Mouse (Mus musculus): ENCODE results near the gene Ppp1r27. TPM values are rescaled to one million over a fixed set of nuclear protein-coding genes. Genes with fewer than 3 reads are reported as not detected.
"Not testable (repeated sequence)": the region's sequence is repeated elsewhere in the genome, so short reads cannot be mapped to it uniquely, and the experiment has no call there.

Gene Ppp1r27
- polyA plus RNA-seq, 1 experiment from 2014 or later = 8.5 TPM

DNA sequence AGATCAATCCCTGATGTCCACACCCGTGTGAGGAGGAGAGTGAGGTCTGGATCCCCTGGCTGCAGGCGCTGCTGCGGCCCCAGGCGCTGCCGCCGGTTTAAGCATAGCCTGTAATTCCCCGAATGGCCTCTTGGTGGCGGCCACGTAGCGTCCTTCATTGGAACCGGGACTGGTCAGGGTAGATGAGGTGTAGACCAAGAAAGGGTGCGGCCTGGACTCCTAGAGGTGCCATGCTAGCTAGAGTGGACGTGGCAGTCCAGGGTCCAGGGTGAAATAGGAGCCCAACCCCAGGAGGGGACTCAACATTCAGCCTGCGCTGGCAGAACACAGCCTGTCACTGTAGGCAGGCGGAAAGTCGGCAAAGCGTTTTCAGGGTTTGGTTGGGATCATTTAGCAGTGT lies 35.3 kb downstream of the Ppp1r27 start:
- Histone ChIP-seq H3K4me2 (ENCODE audit: low read depth, low read length) (no peak overlapping the region), H3K4me3 (ENCODE audit: low read length) (no peak overlapping the region), H3K36me3 (ENCODE audit: control insufficient read depth, insufficient read depth) (no peaks in the 10 kb centered on the region), H3K9me3 (replicated peaks; ENCODE audit: control insufficient read depth, low read length) (no peaks in the 10 kb centered on the region), H3K27ac (ENCODE audit: low read length) (no peak overlapping the region), H3K4me1 (ENCODE audit: control insufficient read depth, insufficient read depth, low read length) (peaks cover 8% of the 10 kb centered on the region), H3K9ac (ENCODE audit: low read length) (no peak overlapping the region), H3K27me3 (ENCODE audit: control insufficient read depth, insufficient read depth, low read length) (no peaks in the 10 kb centered on the region)
- 17% methylated on average over 17 of the region's 17 CpGs for WGBS
- 0 out of 2 replicates have a peak, but pooled peaks have one; percentile 11 for ATAC-seq (replicated peaks; ENCODE audit: extremely low read depth, insufficient read depth, low FRiP score)

DNA sequence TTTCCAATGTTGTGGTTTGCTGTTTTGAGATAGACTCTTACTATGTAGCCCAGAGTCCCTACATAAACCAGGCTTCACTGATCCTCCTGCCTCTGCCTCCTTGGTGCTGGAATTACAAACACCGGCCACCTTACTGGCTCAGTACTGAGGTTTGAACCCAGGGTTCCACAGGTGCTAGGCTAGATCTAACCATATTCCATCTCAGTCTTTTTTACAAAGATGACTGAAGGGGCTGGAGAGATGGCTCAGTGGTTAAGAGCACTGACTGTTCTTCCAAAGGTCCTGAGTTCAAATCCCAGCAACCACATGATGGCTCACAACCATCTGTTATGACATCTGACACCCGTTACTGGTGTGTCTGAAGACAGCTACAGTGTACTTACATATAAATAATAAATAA lies 36.7 kb downstream of the Ppp1r27 start:
- ATAC-seq (replicated peaks; ENCODE audit: extremely low read depth, insufficient read depth, low FRiP score) = not testable (repeated sequence)

DNA sequence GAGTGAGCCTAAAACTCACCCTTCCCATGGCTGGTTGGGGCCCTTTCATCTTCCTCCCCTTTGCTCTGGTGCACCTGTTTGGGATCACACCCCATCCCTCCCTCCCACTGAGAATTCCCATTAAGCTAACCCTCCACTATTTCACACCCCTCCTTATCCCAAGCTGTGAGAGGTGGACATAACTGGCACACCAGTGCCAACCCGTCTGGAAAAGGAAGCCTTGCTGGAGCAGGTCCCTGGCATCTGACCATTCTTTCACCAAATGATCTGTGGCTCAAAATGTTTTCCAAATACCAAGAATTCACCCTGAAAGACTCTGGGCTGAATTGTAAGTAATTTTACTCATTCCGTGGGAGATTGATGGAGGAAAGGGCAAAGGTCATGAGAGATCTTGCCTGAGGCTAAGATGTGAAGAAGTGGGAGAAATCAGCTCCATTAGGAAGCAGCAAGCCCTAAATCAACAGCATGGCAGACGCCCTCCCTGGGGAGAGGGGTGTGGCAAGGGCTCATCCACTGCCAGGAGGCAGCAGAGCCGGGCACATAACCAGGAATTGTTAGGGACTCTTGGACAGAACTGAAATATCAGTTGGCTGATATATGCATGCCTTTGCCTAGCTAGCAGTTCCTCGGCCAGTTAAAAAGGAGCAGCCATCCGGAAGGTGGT lies 38.0 kb downstream of the Ppp1r27 start:
- Histone ChIP-seq H3K27me3 (ENCODE audit: control insufficient read depth, insufficient read depth, low read length) (no peaks in the 10 kb centered on the region), H3K4me2 (ENCODE audit: low read depth, low read length) (no peak overlapping the region), H3K9ac (ENCODE audit: low read length) (no peak overlapping the region), H3K9me3 (replicated peaks; ENCODE audit: control insufficient read depth, low read length) (no peaks in the 10 kb centered on the region), H3K4me3 (ENCODE audit: low read length) (no peak overlapping the region), H3K4me1 (ENCODE audit: control insufficient read depth, insufficient read depth, low read length) (no peaks in the 10 kb centered on the region; the same call in 1 of the 2 replicates), H3K36me3 (ENCODE audit: control insufficient read depth, insufficient read depth) (no peaks in the 10 kb centered on the region), H3K27ac (ENCODE audit: low read length) (no peak overlapping the region)
- 49% methylated on average over 6 of the region's 6 CpGs for WGBS
- no peak for ATAC-seq (replicated peaks; ENCODE audit: extremely low read depth, insufficient read depth, low FRiP score)

More for the DNA sequence above, 36.7 kb downstream of the Ppp1r27 start:
- H3K27ac ChIP-seq (ENCODE audit: low read length); H3K9me3 ChIP-seq (replicated peaks; ENCODE audit: control insufficient read depth, low read length); H3K4me1 ChIP-seq (ENCODE audit: control insufficient read depth, insufficient read depth, low read length); H3K4me2 ChIP-seq (ENCODE audit: low read depth, low read length); H3K27me3 ChIP-seq (ENCODE audit: control insufficient read depth, insufficient read depth, low read length); H3K4me3 ChIP-seq (ENCODE audit: low read length); H3K9ac ChIP-seq (ENCODE audit: low read length); H3K36me3 ChIP-seq (ENCODE audit: control insufficient read depth, insufficient read depth): not testable (repeated sequence)
- WGBS = 85% methylated on average over 2 of the region's 2 CpGs

DNA sequence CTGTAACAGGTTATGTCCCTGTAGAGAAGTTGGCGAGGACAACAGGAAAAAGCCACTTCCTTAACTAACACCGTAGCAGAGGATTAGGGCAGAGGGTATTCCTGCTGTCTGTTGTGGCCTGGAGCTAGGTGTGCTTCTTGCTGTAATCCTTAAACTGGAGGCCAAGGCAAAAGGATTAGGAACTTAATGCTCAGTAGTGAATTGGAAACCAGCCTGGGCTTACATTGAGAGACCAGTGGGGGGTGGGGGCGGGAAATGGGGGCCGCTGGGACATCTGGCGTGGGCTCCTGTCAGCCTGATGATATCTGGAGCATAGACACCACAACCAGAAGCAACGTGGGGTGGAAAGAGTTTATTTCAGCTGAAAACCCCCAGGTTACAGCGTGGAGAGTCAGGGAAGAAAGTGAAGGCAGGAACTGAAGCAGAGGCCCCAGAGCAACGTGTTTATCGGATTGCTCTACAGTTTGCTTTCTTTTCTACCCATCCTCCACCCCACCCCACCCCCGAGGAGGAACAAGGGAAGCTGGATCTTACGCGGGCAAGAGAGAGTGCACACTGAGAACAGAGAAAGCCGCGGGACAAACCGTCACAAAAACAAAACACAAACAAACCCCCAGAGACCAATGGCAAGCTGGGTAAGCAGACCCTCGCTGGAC lies 40.4 kb downstream of the Ppp1r27 start:
- Histone ChIP-seq H3K27ac (ENCODE audit: low read length) (peak overlapping the region; percentile 62), H3K9ac (ENCODE audit: low read length) (peak overlapping the region; percentile 57), H3K4me3 (ENCODE audit: low read length) (peak overlapping the region; percentile 39), H3K4me1 (ENCODE audit: control insufficient read depth, insufficient read depth, low read length) (no peaks in the 10 kb centered on the region), H3K4me2 (ENCODE audit: low read depth, low read length) (peak overlapping the region; percentile 65), H3K36me3 (ENCODE audit: control insufficient read depth, insufficient read depth) (no peaks in the 10 kb centered on the region), H3K9me3 (replicated peaks; ENCODE audit: control insufficient read depth, low read length) (no peaks in the 10 kb centered on the region), H3K27me3 (ENCODE audit: control insufficient read depth, insufficient read depth, low read length) (no peaks in the 10 kb centered on the region)
- ATAC-seq (replicated peaks; ENCODE audit: extremely low read depth, insufficient read depth, low FRiP score) = no peak; the same call in 1 of the 2 replicates
- 9% methylated on average over 16 of the region's 16 CpGs for WGBS

DNA sequence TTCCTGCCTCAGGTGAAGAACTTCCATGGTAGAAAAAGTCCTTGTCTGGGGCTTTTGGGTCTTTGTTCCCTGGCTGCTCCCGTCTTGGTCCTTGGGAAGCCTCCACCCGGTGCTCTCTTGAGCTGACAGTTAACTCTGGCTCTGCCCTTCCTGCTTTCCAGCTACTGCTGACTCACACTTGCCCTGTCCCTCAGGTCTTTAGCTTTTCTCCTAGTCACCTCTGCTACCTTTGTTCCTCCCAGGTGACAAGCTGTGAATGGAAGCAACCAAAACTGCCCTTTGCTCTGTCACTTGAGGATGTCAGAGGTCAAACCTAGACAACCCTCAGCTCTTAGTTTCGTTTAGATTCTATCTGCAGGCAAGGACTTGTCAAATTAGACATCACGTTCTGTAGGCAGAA lies 41.0 kb downstream of the Ppp1r27 start:
- Histone ChIP-seq H3K27me3 (ENCODE audit: control insufficient read depth, insufficient read depth, low read length) (no peaks in the 10 kb centered on the region), H3K9me3 (replicated peaks; ENCODE audit: control insufficient read depth, low read length) (no peaks in the 10 kb centered on the region), H3K4me3 (ENCODE audit: low read length) (no peak overlapping the region), H3K9ac (ENCODE audit: low read length) (no peak overlapping the region), H3K36me3 (ENCODE audit: control insufficient read depth, insufficient read depth) (no peaks in the 10 kb centered on the region), H3K27ac (ENCODE audit: low read length) (peak overlapping the region; percentile 62), H3K4me2 (ENCODE audit: low read depth, low read length) (peak overlapping the region; percentile 65), H3K4me1 (ENCODE audit: control insufficient read depth, insufficient read depth, low read length) (no peaks in the 10 kb centered on the region)
- WGBS = 30% methylated on average over 4 of the region's 4 CpGs
- ATAC-seq (replicated peaks; ENCODE audit: extremely low read depth, insufficient read depth, low FRiP score) = no peak

DNA sequence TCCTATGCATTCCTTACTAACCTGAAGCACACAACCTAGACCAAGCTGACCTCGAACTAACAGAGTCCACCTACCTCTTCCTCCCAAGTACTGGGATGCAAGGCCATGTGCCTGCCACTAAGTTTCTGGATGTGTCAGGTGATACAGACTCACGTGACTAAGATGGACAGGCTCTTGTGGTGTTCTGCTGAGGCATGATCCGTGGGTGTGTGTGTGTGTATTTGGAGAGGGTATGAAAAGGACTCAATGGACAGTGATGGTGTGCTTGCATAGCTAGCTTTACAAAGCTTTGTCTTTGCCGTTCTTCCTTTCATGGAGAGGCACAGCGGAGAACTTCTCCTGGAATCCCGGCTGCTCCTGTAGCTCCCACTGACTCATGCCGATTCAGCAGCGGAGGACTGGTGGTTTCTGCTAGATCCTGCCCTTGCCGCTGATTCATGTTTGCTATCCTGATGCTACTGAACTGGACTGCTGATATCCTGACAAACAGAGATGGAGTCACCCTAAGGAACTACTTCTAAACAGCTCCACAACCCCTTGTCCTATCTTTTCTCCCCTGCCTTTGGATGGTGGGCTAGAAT lies 42.6 kb downstream of the Ppp1r27 start:
- 73% methylated on average over 9 of the region's 9 CpGs for WGBS
- Histone ChIP-seq H3K36me3 (ENCODE audit: control insufficient read depth, insufficient read depth) (no peaks in the 10 kb centered on the region), H3K9me3 (replicated peaks; ENCODE audit: control insufficient read depth, low read length) (no peaks in the 10 kb centered on the region), H3K9ac (ENCODE audit: low read length) (no peak overlapping the region), H3K4me3 (ENCODE audit: low read length) (no peak overlapping the region), H3K27me3 (ENCODE audit: control insufficient read depth, insufficient read depth, low read length) (no peaks in the 10 kb centered on the region), H3K4me2 (ENCODE audit: low read depth, low read length) (no peak overlapping the region), H3K4me1 (ENCODE audit: control insufficient read depth, insufficient read depth, low read length) (no peaks in the 10 kb centered on the region), H3K27ac (ENCODE audit: low read length) (no peak overlapping the region)
- no peak for ATAC-seq (replicated peaks; ENCODE audit: extremely low read depth, insufficient read depth, low FRiP score)

DNA sequence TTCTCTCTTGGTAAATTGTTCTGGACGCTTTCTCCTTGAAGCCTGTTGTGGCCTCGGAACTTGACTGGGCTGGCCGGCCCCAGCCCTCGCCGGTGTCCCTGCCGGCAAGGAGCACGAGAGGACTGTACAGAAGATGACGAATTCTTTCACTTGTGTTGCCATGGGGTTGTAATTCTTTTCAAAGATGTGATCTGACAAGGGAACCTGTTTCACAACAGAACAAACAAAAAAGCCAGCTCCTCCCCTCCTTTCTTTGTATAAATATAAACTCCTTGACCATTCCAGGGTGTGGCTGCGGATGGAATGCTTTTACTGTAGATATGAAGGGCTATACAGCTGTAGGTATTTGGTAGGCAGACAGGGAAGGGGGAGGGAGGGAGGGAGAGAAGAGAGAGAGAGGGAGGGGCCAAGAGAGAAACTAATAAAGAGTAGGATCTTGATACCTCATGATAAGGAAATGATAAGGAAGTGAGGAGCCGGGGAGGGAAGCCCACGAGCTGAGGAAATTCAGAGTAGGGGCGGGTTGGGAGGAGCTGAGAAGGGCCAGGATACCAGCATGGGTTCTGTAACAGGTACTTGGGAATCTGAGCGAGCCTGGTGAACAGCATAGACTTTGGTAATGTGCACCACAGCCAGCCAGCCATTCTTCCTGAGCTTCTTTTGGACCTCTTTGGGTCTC lies 43.2 kb downstream of the Ppp1r27 start:
- Histone ChIP-seq H3K27ac (ENCODE audit: low read length) (no peak overlapping the region), H3K4me1 (ENCODE audit: control insufficient read depth, insufficient read depth, low read length) (no peaks in the 10 kb centered on the region)
- no peak for ATAC-seq (replicated peaks; ENCODE audit: extremely low read depth, insufficient read depth, low FRiP score)

DNA sequence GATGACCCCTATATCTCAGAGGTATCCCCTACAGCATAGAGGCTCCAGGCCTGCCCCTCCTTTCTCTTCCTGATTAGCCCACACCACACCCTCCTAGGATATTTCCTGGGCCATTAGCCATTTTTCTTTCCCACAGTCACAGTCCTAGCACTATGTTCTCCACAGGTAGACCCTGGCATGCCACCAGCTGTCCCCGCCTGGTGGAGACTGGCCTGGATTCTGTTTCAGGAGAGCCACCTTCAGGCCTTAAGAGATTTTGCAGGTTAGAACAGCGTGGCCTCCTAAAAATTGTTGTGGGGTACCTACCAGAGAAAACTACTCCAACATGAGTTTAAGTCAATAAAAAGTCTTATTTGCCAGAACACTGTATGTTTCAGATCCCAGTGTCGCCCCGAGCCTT lies 44.0 kb downstream of the Ppp1r27 start:
- no peak overlapping the region for H3K27ac ChIP-seq (ENCODE audit: low read length)
- H3K9ac ChIP-seq (ENCODE audit: low read length) = no peak overlapping the region
- no peaks in the 10 kb centered on the region for H3K4me1 ChIP-seq (ENCODE audit: control insufficient read depth, insufficient read depth, low read length)
- H3K4me2 ChIP-seq (ENCODE audit: low read depth, low read length) = no peak overlapping the region
- ATAC-seq (replicated peaks; ENCODE audit: extremely low read depth, insufficient read depth, low FRiP score) = 0 out of 2 replicates have a peak, but pooled peaks have one; percentile 46
- no peaks in the 10 kb centered on the region for H3K9me3 ChIP-seq (replicated peaks; ENCODE audit: control insufficient read depth, low read length)
- 67% methylated on average over 4 of the region's 4 CpGs for WGBS
- H3K4me3 ChIP-seq (ENCODE audit: low read length) = no peak overlapping the region
- H3K36me3 ChIP-seq (ENCODE audit: control insufficient read depth, insufficient read depth) = no peaks in the 10 kb centered on the region
- H3K27me3 ChIP-seq (ENCODE audit: control insufficient read depth, insufficient read depth, low read length) = no peaks in the 10 kb centered on the region

More for the DNA sequence above, 43.2 kb downstream of the Ppp1r27 start:
- H3K4me3 ChIP-seq (ENCODE audit: low read length) = no peak overlapping the region
- H3K27me3 ChIP-seq (ENCODE audit: control insufficient read depth, insufficient read depth, low read length) = no peaks in the 10 kb centered on the region
- H3K9ac ChIP-seq (ENCODE audit: low read length) = no peak overlapping the region
- no peaks in the 10 kb centered on the region for H3K36me3 ChIP-seq (ENCODE audit: control insufficient read depth, insufficient read depth)
- no peaks in the 10 kb centered on the region for H3K9me3 ChIP-seq (replicated peaks; ENCODE audit: control insufficient read depth, low read length)
- WGBS = 70% methylated on average over 13 of the region's 13 CpGs
- no peak overlapping the region for H3K4me2 ChIP-seq (ENCODE audit: low read depth, low read length)

DNA sequence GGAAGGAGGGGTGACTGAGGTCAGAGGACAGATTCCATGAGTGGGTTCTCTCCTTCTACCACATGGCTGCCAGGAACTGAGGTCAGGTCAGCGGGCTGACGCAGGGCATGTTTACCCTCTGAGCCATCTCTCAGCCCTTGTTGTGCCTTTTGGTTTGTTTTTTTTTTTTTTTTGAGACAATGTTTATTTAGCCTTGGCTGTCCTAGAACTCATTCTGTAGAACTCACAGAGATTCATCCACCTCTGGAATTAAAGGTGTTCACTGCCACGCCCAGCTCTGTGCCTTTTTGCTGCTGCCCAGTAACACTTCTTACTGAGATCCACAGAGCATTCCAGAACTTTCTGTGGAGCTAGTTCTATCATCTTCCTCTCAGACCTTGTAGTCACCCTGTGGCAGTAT lies 45.3 kb downstream of the Ppp1r27 start:
- H3K27me3 ChIP-seq (ENCODE audit: control insufficient read depth, insufficient read depth, low read length) = no peaks in the 10 kb centered on the region
- no peaks in the 10 kb centered on the region for H3K4me1 ChIP-seq (ENCODE audit: control insufficient read depth, insufficient read depth, low read length)
- no peak overlapping the region for H3K9ac ChIP-seq (ENCODE audit: low read length)
- H3K4me2 ChIP-seq (ENCODE audit: low read depth, low read length) = no peak overlapping the region
- 81% methylated on average over 3 of the region's 3 CpGs for WGBS
- no peaks in the 10 kb centered on the region for H3K36me3 ChIP-seq (ENCODE audit: control insufficient read depth, insufficient read depth)
- H3K27ac ChIP-seq (ENCODE audit: low read length) = no peak overlapping the region
- ATAC-seq (replicated peaks; ENCODE audit: extremely low read depth, insufficient read depth, low FRiP score) = no peak
- H3K9me3 ChIP-seq (replicated peaks; ENCODE audit: control insufficient read depth, low read length) = no peaks in the 10 kb centered on the region
- H3K4me3 ChIP-seq (ENCODE audit: low read length) = no peak overlapping the region
